Mouse (Mus musculus) adrenal gland, adult 18-20 months (tissue): Measurements from ENCODE around the gene Cd83. TPM values are rescaled to one million over a fixed set of nuclear protein-coding genes. Genes with fewer than 3 reads are reported as not detected.
A peak's percentile ranks its signal among the peaks of the same experiment; 100 is the strongest.

Source experiments
- DNase-seq, 2 experiments: peaks; one replicate each; pipeline ENCODE4 v3.0.0; 2021 to 2022; ENCODE audit warnings: low spot score in 2 of 2
- long read RNA-seq, 2 experiments: library from polyadenylated mRNA; stranded (forward); transcript quantifications; one replicate each; pipeline ENCODE4 v2.0.0; 2021
- total RNA-seq, 2 experiments: library from RNA; stranded (reverse); gene quantifications; 1 replicate in 1 of 2; 2 replicates in 1 of 2; pipeline ENCODE4 v1.2.3; 2021

Cd83 gene
- total RNA-seq = 1 to 10 TPM; 2.3 to 5.2 TPM
- long read RNA-seq, experiment 1, transcript Cd83-201 (5 exons, 2,477 nt) = major isoform, 18 of 19 reads
- long read RNA-seq, experiment 1, partial matches to known transcripts = 0 of 19 reads
- long read RNA-seq, experiment 1, other reads (novel, unspliced or antisense) = 0 of 19 reads
- long read RNA-seq, experiment 2, transcript Cd83-201 (5 exons, 2,477 nt) = major isoform, 14 of 18 reads
- long read RNA-seq, experiment 2, partial matches to known transcripts = 1 of 18 reads
- long read RNA-seq, experiment 2, other reads (novel, unspliced or antisense) = 2 of 18 reads

- peak; percentile 63 to 76 for DNase-seq
These were observed at the start of gene Cd83 for GRCm38 (mm10) chr13:43784725-43785711. TSS of gene Cd83 (plus strand) at chr13:43784775.

GRCm38 (mm10) chr13:43739598-43740275 lies 44.8 kb upstream of the Cd83 start:
- DNase-seq = peak; percentile 74 to 76

DNA sequence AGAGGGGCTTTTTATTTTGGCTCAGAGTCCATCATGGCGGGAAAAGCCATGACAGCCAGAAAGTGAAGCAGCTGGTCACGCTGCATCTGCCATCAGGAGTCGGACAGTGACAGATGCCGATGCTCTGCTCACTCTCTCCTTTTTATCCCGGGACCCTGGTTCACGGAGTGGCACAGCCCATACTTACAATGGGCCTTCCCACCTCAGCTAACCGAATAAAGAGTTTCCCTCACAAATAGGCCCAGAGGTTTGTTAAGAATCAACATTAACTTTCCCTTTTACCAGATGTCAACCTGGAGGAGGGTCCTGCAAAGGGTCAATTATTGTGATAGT lies 44.3 kb upstream of the Cd83 start:
- no peak for DNase-seq

DNA sequence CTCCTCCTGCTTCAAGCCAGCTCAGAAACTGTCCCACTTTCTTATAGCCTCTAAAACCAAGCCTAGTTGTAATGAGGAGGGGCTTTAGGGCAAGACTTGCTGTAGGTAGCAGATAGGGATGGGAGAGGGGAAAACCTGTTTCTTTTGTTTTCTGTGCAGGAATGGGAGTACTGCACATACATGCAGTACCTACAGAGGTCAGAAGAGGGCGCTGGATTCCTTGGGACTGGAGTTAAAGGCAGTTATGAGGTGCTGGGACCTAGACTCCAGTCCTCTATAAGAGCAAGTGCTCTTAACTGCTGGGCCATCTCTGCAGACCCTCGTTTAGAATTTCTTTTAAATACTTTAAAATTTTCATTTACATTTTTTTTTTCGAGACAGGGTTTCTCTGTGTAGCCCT lies 41.9 kb upstream of the Cd83 start:
- DNase-seq = no peak

GRCm38 (mm10) chr13:43744259-43744658 lies 40.3 kb upstream of the Cd83 start:
- no peak for DNase-seq

DNA sequence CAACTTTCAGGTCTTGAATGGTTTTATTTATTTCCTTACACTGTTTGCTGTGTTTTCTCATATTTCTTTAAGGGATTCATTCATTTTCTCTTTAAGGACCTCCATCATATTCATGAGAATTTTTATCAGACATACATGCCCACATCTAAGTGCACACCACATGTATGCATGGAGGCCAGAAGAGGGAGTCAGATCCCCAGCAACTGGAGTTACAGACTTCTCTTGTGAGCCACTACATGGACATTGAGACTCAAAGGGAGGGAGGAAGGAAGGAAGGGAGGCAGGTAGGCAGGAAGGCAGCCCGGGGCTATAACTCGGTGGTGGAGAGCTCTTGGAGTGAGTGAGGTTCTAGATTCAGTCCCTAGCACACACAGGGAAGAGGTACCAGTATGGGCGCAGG lies 34.3 kb upstream of the Cd83 start:
- no peak for DNase-seq

- no peak for DNase-seq
These were observed 33.6 kb upstream of the Cd83 start for GRCm38 (mm10) chr13:43750966-43751365.

GRCm38 (mm10) chr13:43752407-43752806 lies 32.2 kb upstream of the Cd83 start:
- DNase-seq = no peak

- DNase-seq = no peak
These were observed 30.9 kb upstream of the Cd83 start for GRCm38 (mm10) chr13:43753652-43754051.

DNA sequence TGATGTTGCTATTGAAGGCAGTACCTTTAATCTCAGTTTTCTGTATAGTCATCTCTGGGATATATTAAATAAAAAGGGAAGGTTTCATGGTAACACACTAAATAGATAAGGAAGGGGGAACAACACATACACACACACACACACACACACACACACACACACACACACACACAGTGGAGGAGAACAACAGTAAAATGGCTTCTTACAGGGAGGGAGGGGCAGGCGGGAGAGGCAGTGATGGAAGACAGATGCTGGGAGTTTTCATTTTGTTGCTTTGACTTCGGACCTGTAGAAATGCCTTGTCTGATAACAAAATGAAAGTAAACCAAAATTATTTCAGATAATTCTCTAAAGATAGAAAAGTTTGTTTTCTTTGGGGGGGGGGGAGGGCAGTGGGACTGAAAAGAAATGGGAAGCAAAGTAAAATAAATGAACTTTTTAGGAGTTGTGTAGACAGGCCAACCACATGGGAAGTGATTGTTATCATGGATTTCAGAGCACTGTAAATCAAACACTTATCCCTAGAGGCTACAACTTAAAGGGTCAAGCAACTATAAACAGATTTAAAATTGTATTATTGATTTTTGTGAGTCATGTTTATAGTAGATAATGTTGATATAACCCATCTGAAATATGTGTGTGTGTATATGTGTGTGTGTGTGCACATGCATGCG lies 30.0 kb upstream of the Cd83 start:
- DNase-seq = no peak

DNA sequence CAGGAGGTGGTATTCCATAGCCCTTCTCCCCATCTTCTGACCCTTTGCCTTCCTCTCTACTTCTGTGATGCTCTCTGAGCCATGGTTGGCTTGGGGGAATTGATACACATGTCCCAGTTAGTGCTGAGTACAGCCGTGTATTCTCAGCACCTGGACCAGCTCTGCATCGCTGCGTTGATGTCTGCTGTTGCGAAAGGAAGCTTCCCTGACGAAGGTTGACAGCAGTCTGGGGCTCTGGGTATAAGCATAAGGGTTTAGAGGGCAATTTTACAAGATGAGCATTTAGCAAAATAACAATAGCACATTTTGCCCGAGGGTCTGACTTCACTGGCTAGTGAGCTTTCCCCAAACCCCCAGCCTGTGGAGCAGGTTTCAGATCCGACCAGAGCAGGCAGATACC lies 29.0 kb upstream of the Cd83 start:
- no peak for DNase-seq

DNA sequence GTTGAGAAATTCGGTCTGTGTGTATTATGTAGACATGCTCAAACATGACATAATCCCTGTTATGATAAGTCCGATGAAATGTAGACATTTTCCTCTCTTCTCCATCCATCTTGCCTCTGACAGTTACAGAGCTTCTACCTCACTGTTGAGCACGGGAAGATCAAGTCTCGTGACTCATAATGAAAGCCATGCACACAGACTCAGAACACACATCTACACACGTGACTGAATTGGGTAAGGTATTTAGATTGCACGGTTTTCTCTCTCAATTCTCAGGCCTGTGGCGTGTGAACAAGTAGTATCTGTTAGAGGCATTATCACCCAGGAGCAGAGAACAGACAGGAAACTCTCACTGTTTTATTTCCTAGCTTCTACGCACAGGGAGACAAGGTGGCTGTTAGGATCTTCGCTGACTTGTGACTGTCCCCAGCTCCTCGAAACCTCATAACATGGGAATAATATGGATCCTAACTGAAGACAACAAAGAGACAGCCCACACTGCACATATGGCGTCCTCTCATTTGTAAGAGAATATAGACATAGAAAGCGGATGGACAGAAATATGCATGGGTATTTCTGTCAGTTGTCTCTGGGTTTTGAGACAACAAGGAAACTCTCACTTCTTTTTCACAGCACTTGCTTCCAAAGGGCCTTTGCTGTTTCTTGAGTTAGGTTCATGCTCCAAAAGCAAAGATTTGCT lies 23.3 kb upstream of the Cd83 start:
- no peak for DNase-seq

DNA sequence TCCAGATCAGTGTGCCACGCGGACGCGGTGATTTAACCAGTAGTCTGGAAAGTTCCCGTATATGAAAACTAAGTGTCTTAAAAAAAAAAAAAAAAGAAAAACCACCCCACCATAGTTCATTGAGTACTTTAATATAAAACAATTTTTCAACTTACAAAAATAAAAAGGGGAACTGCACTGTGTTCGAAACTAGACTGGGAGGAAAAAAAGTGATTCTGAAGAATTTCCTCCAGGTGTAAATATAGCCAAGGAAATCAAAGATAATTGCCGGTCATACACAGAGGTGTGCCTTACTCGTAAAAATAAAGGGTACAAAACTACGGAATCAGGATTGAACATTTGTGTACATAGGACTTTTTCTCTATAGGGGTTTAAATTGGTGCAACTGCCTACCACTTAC lies 21.7 kb upstream of the Cd83 start:
- no peak for DNase-seq

DNA sequence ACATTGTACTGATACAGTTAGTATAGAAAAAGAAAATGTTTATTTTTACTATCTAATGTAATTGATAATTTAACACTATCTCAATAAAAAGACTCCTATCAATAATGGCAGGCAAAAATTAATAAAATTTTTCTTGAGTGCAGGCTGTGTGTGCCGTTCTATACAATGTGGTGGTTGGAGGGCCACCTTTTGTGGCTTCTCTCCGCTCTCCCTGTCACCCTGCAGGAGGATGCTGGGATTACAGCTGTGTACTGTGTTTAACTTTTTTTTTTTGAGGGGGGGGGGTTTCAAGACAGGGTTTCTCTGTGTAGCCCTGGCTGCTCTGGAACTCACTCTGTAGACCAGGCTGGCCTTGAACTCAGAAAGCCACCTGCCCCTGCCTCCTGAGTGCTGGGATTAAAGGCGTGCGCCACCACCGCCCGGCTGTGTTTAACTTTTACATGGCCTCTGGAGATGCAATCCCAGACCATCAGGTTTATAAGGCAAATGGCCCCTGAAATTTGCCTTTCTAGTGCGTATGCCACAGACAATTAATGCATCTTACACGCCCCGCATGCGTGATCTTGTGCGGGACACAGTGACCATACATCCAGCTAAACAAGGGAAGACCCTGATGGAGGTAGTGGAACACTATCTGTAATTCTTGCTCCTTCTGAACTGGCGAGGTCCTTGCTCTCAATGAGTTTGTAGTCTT lies 21.1 kb upstream of the Cd83 start:
- no peak for DNase-seq

DNA sequence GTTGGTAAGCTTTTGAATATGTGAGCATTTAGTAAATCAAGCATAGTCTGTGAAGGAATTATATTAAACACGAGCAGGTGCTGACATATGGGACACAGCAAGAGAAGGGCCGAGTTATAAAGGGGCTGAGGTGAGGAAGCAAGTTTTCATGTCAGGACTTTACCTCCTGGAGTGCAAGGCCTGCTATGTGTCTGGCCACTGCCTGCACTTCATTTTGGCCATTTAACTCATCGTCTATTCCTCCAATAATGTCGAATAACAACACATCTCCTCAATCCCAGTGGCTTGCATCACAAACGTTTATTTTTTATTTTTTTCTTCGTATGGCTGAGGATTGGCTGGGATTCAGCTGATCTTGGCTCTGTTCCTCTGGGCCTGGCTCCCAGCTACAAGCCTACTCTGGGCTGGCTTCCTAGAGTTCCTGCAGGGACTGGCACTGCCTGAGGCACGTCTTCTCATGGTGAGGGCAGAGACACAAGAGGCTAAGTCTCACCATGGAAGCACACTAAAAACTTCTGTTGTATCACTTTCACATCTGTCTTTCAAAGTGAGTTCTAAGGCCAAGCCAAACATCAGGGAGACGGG lies 20.5 kb upstream of the Cd83 start:
- no peak for DNase-seq

DNA sequence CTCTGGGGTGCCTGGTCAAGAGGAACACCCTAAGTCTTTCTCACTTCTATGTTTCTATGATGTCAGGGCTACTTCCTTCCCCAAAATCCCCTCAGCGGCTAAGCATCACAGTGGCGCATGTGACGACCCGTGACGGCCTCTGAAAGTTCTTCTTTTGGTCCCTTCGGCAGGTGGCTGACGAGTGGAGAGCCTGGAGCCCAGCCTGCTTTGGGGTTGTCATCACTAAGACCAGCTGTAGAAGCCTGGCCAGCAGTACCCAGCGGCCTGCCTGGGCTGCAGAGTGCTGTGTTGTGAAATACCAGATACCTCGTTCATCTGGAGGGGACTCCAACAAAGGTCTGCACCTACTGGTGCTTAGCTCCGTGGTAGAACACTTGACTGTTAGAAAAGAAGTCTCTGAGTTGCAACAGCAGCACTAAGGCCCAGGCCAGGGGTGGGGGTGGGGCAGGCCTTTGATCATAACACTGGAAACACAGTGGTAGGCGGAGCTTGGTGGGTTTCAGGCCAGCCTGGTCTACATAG lies 19.2 kb upstream of the Cd83 start:
- DNase-seq = no peak

DNA sequence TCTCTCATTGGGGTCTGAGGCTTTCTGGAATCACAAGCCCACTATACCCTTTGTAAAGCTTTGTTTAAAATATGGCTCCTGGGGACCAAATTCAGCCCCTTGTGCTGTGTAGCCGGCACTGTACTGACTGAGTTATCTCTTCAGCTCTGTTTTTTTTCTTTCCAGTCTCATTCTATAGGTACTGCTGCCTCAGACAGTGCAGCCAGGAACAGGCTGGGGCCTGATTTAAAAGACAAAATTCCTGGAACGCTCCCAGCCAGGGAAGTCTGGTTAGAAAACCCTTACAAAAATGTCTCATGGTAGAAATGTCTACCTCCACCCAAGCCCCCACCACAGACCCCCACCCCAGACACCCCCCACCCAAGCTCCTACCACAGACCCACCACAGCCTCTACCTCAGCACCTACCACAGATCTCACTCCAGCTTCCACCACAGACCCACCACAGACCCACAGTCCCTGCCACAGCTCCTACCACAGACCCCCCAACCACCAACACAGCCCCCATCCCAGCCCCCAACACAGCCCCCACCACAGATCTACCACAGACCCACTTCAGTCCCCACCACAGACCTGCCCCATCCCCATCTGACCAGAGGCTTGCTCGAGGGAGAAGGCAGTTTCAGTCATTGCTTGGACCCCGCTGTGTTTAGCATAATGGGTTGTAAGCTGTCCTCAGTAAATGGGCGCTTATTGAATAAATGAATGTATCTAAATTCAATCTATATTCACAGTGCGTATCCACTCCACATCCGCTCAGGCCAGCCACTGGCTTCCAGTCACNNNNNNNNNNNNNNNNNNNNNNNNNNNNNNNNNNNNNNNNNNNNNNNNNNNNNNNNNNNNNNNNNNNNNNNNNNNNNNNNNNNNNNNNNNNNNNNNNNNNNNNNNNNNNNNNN lies 17.5 kb upstream of the Cd83 start:
- DNase-seq = no peak

DNA sequence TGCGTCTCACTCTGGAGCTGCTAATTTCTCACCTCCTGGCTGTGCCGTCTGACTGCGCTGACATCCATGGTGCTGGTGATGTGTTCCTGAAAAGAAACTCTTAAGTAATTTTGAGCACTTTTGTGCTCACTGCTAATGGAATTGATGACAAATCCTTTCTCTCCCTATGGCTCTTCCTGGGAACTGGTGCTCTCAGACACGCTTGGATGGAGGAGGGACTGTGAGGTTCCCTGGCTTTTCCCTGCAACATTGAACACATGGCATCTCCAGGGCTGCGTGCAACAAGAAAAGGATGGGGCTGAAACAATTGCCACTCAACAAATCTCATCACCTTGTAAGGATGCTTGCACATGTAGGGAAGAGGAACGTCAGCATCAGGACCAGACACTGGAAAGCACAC lies 11.6 kb upstream of the Cd83 start:
- no peak for DNase-seq
